Comparison of ENCODE assay signal across 8 mouse cellular contexts in genomic region chr4:59764950-59765349, GRCm38 (mm10). TPM values are rescaled to one million over a fixed set of nuclear protein-coding genes. Genes with fewer than 3 reads are reported as not detected.
DNase-seq lines count a peak whose midpoint lies in the region; ATAC-seq and TF ChIP-seq lines count a peak whose summit lies in the region.

No protein-coding gene starts in this region.

- peaks cover 8% of the 10 kb centered on the region; the same call in 1 of the 2 replicates for H3K36me3 ChIP-seq in heart, embryonic 14.5 days (ENCODE audit: control insufficient read depth, insufficient read depth, low read length)
- H3K36me3 ChIP-seq in midbrain, embryonic 15.5 days (replicated peaks), result no peaks in the 10 kb centered on the region
- H3K36me3 ChIP-seq in midbrain, embryonic 10.5 days, result peaks cover 18% of the 10 kb centered on the region
- no peaks in the 10 kb centered on the region for H3K36me3 ChIP-seq in hindbrain, postnatal 0 days (ENCODE audit: insufficient read depth, low read length)
- H3K36me3 ChIP-seq in stomach, postnatal 0 days (ENCODE audit: control insufficient read depth, insufficient read depth, low read length), result no peaks in the 10 kb centered on the region

- no peak overlapping the region for H3K4me3 ChIP-seq in heart, embryonic 14.5 days (ENCODE audit: control insufficient read depth in 1 of 2, insufficient read depth in 1 of 2, low read depth in 1 of 2, low read length in 2 of 2)
- H3K4me3 ChIP-seq in midbrain, embryonic 15.5 days, result no peak overlapping the region
- no peak overlapping the region for H3K4me3 ChIP-seq in midbrain, embryonic 10.5 days
- no peak overlapping the region for H3K4me3 ChIP-seq in hindbrain, postnatal 0 days (ENCODE audit: low read length)
- no peak overlapping the region for H3K4me3 ChIP-seq in stomach, postnatal 0 days (ENCODE audit: low read depth, low read length)

- H3K4me1 ChIP-seq in heart, embryonic 14.5 days (ENCODE audit: control insufficient read depth in 2 of 2, insufficient read depth in 2 of 2, low read length in 2 of 2), result peaks cover 2 to 14% of the 10 kb centered on the region in 2 experiments; a peak in 3 of 4 replicates
- peaks cover 9% of the 10 kb centered on the region; the same call in 1 of the 2 replicates for H3K4me1 ChIP-seq in midbrain, embryonic 15.5 days
- peaks cover 17% of the 10 kb centered on the region for H3K4me1 ChIP-seq in midbrain, embryonic 10.5 days
- H3K4me1 ChIP-seq in hindbrain, postnatal 0 days (ENCODE audit: insufficient read depth, low read length), result no peaks in the 10 kb centered on the region
- H3K4me1 ChIP-seq in stomach, postnatal 0 days (replicated peaks; ENCODE audit: control insufficient read depth, insufficient read depth), result no peaks in the 10 kb centered on the region

- H3K9ac ChIP-seq in heart, embryonic 14.5 days (ENCODE audit: low read length), result no peak overlapping the region
- no peak overlapping the region for H3K9ac ChIP-seq in midbrain, embryonic 15.5 days
- no peak overlapping the region for H3K9ac ChIP-seq in hindbrain, postnatal 0 days (replicated peaks; ENCODE audit: low read length)
- H3K9ac ChIP-seq in stomach, postnatal 0 days (ENCODE audit: low read length), result no peak overlapping the region

- ATAC-seq in heart, embryonic 14.5 days (ENCODE audit: insufficient number of reproducible peaks, insufficient read depth, low FRiP score, low read depth), result no peak
- 0 out of 2 replicates have a peak, but pooled peaks have one; percentile 25 for ATAC-seq in midbrain, embryonic 15.5 days (replicated peaks)
- ATAC-seq in hindbrain, postnatal 0 days, result no peak
- no peak for ATAC-seq in stomach, postnatal 0 days (ENCODE audit: low FRiP score, low TSS enrichment)

- peak overlapping the region; percentile 0 to 61 for H3K27ac ChIP-seq in heart, embryonic 14.5 days (replicated peaks in 1 of 2; ENCODE audit: control insufficient read depth in 1 of 2, insufficient read depth in 1 of 2, low read depth in 2 of 2, low read length in 2 of 2)
- no peak overlapping the region for H3K27ac ChIP-seq in midbrain, embryonic 15.5 days
- H3K27ac ChIP-seq in midbrain, embryonic 10.5 days (replicated peaks), result no peak overlapping the region
- peak overlapping the region; percentile 22; the same call in 1 of the 2 replicates for H3K27ac ChIP-seq in hindbrain, postnatal 0 days
- 0 out of 2 replicates have a peak overlapping the region, but pooled peaks have one; percentile 18 for H3K27ac ChIP-seq in stomach, postnatal 0 days (replicated peaks)

- no peak for TF ChIP-seq CTCF in hindbrain, postnatal 0 days (IDR thresholded peaks at IDR 0.05; ENCODE audit: low read depth)
- no peak for TF ChIP-seq CTCF in stomach, postnatal 0 days (IDR thresholded peaks at IDR 0.05; ENCODE audit: low read depth)

- H3K9me3 ChIP-seq in heart, embryonic 14.5 days (ENCODE audit: control insufficient read depth, low read length), result no peaks in the 10 kb centered on the region
- no peaks in the 10 kb centered on the region for H3K9me3 ChIP-seq in midbrain, embryonic 15.5 days
- no peaks in the 10 kb centered on the region for H3K9me3 ChIP-seq in midbrain, embryonic 10.5 days (replicated peaks)
- H3K9me3 ChIP-seq in hindbrain, postnatal 0 days (ENCODE audit: low read length), result no peaks in the 10 kb centered on the region
- H3K9me3 ChIP-seq in stomach, postnatal 0 days (ENCODE audit: control insufficient read depth, low read length), result no peaks in the 10 kb centered on the region

- no peak for TF ChIP-seq EP300 in stomach, postnatal 0 days (optimal IDR thresholded peaks at IDR 0.05)

- peak overlapping the region; percentile 4 for H3K4me2 ChIP-seq in heart, embryonic 14.5 days (ENCODE audit: low read length)
- H3K4me2 ChIP-seq in midbrain, embryonic 15.5 days, result no peak overlapping the region
- H3K4me2 ChIP-seq in hindbrain, postnatal 0 days (ENCODE audit: low read depth, low read length), result peak overlapping the region; percentile 2; the same call in 1 of the 2 replicates
- 0 out of 2 replicates have a peak overlapping the region, but pooled peaks have one; percentile 17 for H3K4me2 ChIP-seq in stomach, postnatal 0 days (replicated peaks; ENCODE audit: low read depth)

- H3K27me3 ChIP-seq in heart, embryonic 14.5 days (ENCODE audit: control insufficient read depth, insufficient read depth, low read length), result no peaks in the 10 kb centered on the region
- H3K27me3 ChIP-seq in midbrain, embryonic 15.5 days (replicated peaks), result no peaks in the 10 kb centered on the region
- no peaks in the 10 kb centered on the region for H3K27me3 ChIP-seq in midbrain, embryonic 10.5 days (ENCODE audit: low read depth, poor library complexity, severe bottlenecking)
- H3K27me3 ChIP-seq in hindbrain, postnatal 0 days (ENCODE audit: insufficient read depth, low read length), result no peaks in the 10 kb centered on the region
- H3K27me3 ChIP-seq in stomach, postnatal 0 days (ENCODE audit: control insufficient read depth, insufficient read depth, low read length), result no peaks in the 10 kb centered on the region

- WGBS in heart, embryonic 14.5 days, result 50% methylated on average over 7 of the region's 7 CpGs
- 76% methylated on average over 7 of the region's 7 CpGs for WGBS in midbrain, embryonic 15.5 days
- 81% methylated on average over 7 of the region's 7 CpGs for WGBS in midbrain, embryonic 10.5 days
- WGBS in hindbrain, postnatal 0 days, result 68% methylated on average over 7 of the region's 7 CpGs
- WGBS in stomach, postnatal 0 days, result 55% methylated on average over 7 of the region's 7 CpGs

- no peak for DNase-seq in heart, adult 9 months (ENCODE audit: low spot score in 2 of 2)
- DNase-seq in midbrain, embryonic 10.5 days (ENCODE audit: low spot score), result no peak
- DNase-seq in hindbrain, postnatal 0 days (ENCODE audit: low spot score), result no peak
- no peak for DNase-seq in stomach, postnatal 0 days (ENCODE audit: low spot score)
- DNase-seq in right cerebral cortex, adult 2 months (ENCODE audit: low spot score in 2 of 2), result no peak
- DNase-seq in adrenal gland, postnatal 36 days, result no peak

RNA-seq across cellular contexts. Expression of gene Inip, which starts 36.4 kb away (rescaled TPM):
- 40.2 and 46.1 TPM in 2 replicates for polyA plus RNA-seq in heart, embryonic 14.5 days (2014; fragmentation: Nextera tagmentation; extraction: Ambion mirVana)
- 55.4 and 61.4 TPM in 2 replicates for polyA plus RNA-seq in midbrain, embryonic 15.5 days (2015; fragmentation: Nextera tagmentation; extraction: Ambion mirVana)
- polyA plus RNA-seq in midbrain, embryonic 10.5 days (2016; fragmentation: Nextera tagmentation; extraction: Ambion mirVana), result 107 and 110 TPM in 2 replicates
- 20.3 and 20.7 TPM in 2 replicates for total RNA-seq in hindbrain, postnatal 0 days (2014; rRNA removed)
- 40.2 and 40.5 TPM in 2 replicates for polyA plus RNA-seq in hindbrain, postnatal 0 days (2015; fragmentation: Nextera tagmentation; extraction: Ambion mirVana)
- 22.2 and 23.5 TPM in 2 replicates for polyA plus RNA-seq in stomach, postnatal 0 days (2015; fragmentation: Nextera tagmentation; extraction: Ambion mirVana)
- 10 to 100 TPM; 14.0 to 18.1 TPM for total RNA-seq in adrenal gland, postnatal 36 days (2021)

RNA-seq across cellular contexts. Expression of gene Snx30, which starts 40.7 kb away (rescaled TPM):
- polyA plus RNA-seq in heart, embryonic 14.5 days (2014; fragmentation: Nextera tagmentation; extraction: Ambion mirVana), result 6.3 and 6.6 TPM in 2 replicates
- polyA plus RNA-seq in midbrain, embryonic 15.5 days (2015; fragmentation: Nextera tagmentation; extraction: Ambion mirVana), result 20.5 and 22.4 TPM in 2 replicates
- 8.8 and 9.5 TPM in 2 replicates for polyA plus RNA-seq in midbrain, embryonic 10.5 days (2016; fragmentation: Nextera tagmentation; extraction: Ambion mirVana)
- total RNA-seq in hindbrain, postnatal 0 days (2014; rRNA removed), result 31.2 and 34.1 TPM in 2 replicates
- polyA plus RNA-seq in hindbrain, postnatal 0 days (2015; fragmentation: Nextera tagmentation; extraction: Ambion mirVana), result 15.8 and 18.3 TPM in 2 replicates
- 3.0 and 3.5 TPM in 2 replicates for polyA plus RNA-seq in stomach, postnatal 0 days (2015; fragmentation: Nextera tagmentation; extraction: Ambion mirVana)
- total RNA-seq in adrenal gland, postnatal 36 days (2021), result 1 to 10 TPM; 5.7 to 6.0 TPM

Comparison
In these comparisons a context has a peak if more than half of its experiments do, and no peak if none do; other contexts are left out.
1. H3K27ac ChIP-seq: peak in heart, embryonic 14.5 days (2 of 2), hindbrain, postnatal 0 days (single experiment) and stomach, postnatal 0 days (single experiment); none in midbrain, embryonic 15.5 days (single experiment) and midbrain, embryonic 10.5 days (single experiment).